Mouse (Mus musculus): ENCODE data around the gene Asic2.

Gene Asic2

GRCm38 (mm10) chr11:80851859-80852258 lies 1116.4 kb downstream of the Asic2 start:
- no peak for DNase-seq (ENCODE audit: low spot score)

- DNase-seq (ENCODE audit: low spot score), result no peak
Observed at GRCm38 (mm10) chr11:80848131-80848530, 1120.1 kb downstream of the Asic2 start.

GRCm38 (mm10) chr11:80846115-80846514 lies 1122.1 kb downstream of the Asic2 start:
- no peak for DNase-seq (ENCODE audit: low spot score)

GRCm38 (mm10) chr11:80845486-80845885 lies 1122.8 kb downstream of the Asic2 start:
- no peak for DNase-seq (ENCODE audit: low spot score)

GRCm38 (mm10) chr11:80843435-80843834 lies 1124.8 kb downstream of the Asic2 start:
- no peak for DNase-seq (ENCODE audit: low spot score)

GRCm38 (mm10) chr11:80838724-80839123 lies 1129.5 kb downstream of the Asic2 start:
- DNase-seq (ENCODE audit: low spot score), result no peak

GRCm38 (mm10) chr11:80835841-80836240 lies 1132.4 kb downstream of the Asic2 start:
- DNase-seq (ENCODE audit: low spot score), result no peak

GRCm38 (mm10) chr11:80835395-80835794 lies 1132.9 kb downstream of the Asic2 start:
- DNase-seq (ENCODE audit: low spot score), result no peak
